Mouse (Mus musculus) limb, embryonic 15.5 days (tissue): ENCODE measurements around the gene Olfr536. TPM values are rescaled to one million over a fixed set of nuclear protein-coding genes. Genes with fewer than 3 reads are reported as not detected.
"Not testable (repeated sequence)": the region's sequence is repeated elsewhere in the genome, so short reads cannot be mapped to it uniquely, and the experiment has no call there.

ENCODE experiments used
- ATAC-seq: fragments of 200-750 bp; cut with Nextera tagmentation; 2 replicates; pipeline ENCODE4 v1.8.0; 2017; ENCODE audit warnings: low read depth, moderate TSS enrichment; ENCODE audit not compliant: insufficient number of reproducible peaks, low FRiP score, low TSS enrichment
- H3K27ac ChIP-seq: fragments of 300-500 bp; sonication (generic); 2 replicates; pipeline ENCODE4 v1.5.1; 2015; ENCODE audit warnings: moderate library complexity, mild to moderate bottlenecking, inconsistent platforms
- H3K27me3 ChIP-seq: fragments of 300-500 bp; sonication (generic); 2 replicates; pipeline ENCODE4 v1.6.1; 2015; ENCODE audit warnings: inconsistent platforms
- H3K36me3 ChIP-seq: fragments of 300-500 bp; sonication (generic); 2 replicates; pipeline ENCODE4 v1.6.1; 2015; ENCODE audit warnings: inconsistent platforms
- H3K4me1 ChIP-seq: fragments of 300-500 bp; sonication (generic); 2 replicates; pipeline ENCODE4 v1.6.1; 2015; ENCODE audit warnings: inconsistent platforms
- H3K4me2 ChIP-seq: fragments of 300-500 bp; sonication (generic); 2 replicates; pipeline ENCODE4 v1.6.1; 2015; ENCODE audit warnings: mild to moderate bottlenecking, inconsistent platforms
- H3K4me3 ChIP-seq: fragments of 300-500 bp; sonication (generic); 2 replicates; pipeline ENCODE4 v1.5.1; 2015; ENCODE audit warnings: mild to moderate bottlenecking, inconsistent platforms
- H3K9ac ChIP-seq: fragments of 300-500 bp; sonication (generic); 2 replicates; pipeline ENCODE4 v1.6.1; 2015; ENCODE audit warnings: inconsistent platforms
- H3K9me3 ChIP-seq: fragments of 300-500 bp; sonication (generic); 2 replicates; pipeline ENCODE4 v1.6.1; 2016; ENCODE audit warnings: inconsistent platforms
- WGBS: fragments of 180-500 bp; shearing (Covaris S2); methylation state at CpG from one replicate; pipeline ENCODE4 v1.1.7; 2015; 5-methylcytosine and 5-hydroxymethylcytosine counted together
- polyA plus RNA-seq: library from polyadenylated mRNA; unstranded; fragments of >200 nt; fragmentation: Nextera tagmentation; extraction: Ambion mirVana; gene quantifications from 2 replicates; pipeline ENCODE4 v1.2.1, GENCODE M21; 2015

Gene Olfr536
- polyA plus RNA-seq, result not detected in 2 replicates

DNA sequence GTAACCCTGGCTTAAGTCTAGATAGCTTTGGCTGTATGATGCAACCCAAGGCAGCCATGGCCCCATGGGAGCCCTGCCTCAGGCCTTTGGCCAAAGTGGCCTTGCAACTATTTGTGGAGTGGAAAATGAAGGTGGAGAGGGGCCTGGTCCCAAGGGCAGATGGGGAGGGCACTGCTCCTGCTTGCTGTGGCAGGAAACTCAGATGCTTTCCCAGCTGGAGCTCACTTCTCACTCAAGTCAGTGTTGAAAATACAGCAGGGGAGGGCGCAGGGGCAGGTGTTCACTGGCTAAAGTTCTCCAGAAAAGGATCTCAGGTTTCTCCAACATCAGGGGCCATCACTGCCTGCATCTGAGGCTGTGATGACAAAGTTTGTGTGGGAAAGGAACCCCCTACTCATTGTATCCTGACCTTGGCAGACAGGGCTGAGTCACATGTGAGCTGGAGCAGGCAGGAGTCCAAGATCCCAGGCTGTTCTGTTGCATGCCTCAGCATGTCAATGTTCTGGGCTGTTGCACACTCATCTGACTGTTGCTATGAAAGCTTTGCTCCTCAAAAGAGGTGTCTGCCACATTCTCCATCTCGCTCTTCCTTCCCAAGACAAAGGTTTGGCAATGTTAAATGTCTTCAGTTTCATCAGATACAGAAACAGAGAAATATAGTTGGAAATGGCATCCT is at the start of gene Olfr536:
TSS of gene Olfr536 (minus strand) at position 51 of the 676 bp plus-strand sequence.
- H3K36me3 ChIP-seq, H3K4me2 ChIP-seq, ATAC-seq, H3K9ac ChIP-seq, H3K4me3 ChIP-seq, H3K4me1 ChIP-seq, H3K27ac ChIP-seq, H3K9me3 ChIP-seq, H3K27me3 ChIP-seq: not testable (repeated sequence)
- WGBS, result 92% methylated on average over 2 of the region's 2 CpGs

- no peaks in the 10 kb centered on the region for H3K27me3 ChIP-seq
- WGBS, result 70% methylated on average over 2 of the region's 2 CpGs
Measured at GRCm38 (mm10) chr7:140539746-140540145, 32.5 kb upstream of the Olfr536 start.

DNA sequence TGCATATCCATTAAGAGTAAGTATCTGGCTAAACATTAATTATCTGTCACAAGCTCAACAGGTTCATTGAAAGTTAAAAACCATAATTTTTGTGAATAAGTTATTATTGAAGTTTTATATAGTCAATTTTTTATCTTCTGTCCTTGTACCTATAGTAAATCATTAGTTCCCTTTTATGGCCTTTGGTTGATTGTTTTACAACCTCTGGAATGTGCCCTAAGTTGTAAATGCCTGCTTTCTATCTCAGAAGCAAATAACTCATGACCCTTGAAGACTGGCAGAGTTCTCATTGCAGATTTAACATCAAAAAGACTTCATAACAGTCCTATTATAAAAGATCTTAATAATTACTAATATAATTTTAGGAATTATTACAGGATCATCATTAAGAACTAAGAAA is 12.5 kb downstream of the Olfr536 start:
- H3K36me3 ChIP-seq, result no peaks in the 10 kb centered on the region
- H3K4me1 ChIP-seq, result no peaks in the 10 kb centered on the region
- no peak for ATAC-seq
- no peaks in the 10 kb centered on the region for H3K27me3 ChIP-seq
- no peak overlapping the region for H3K9ac ChIP-seq
- H3K27ac ChIP-seq, result no peak overlapping the region
- no peak overlapping the region for H3K4me3 ChIP-seq
- no peak overlapping the region for H3K4me2 ChIP-seq
- H3K9me3 ChIP-seq, result no peaks in the 10 kb centered on the region

More at GRCm38 (mm10) chr7:140539746-140540145, 32.5 kb upstream of the Olfr536 start:
- no peak overlapping the region for H3K4me3 ChIP-seq
- H3K4me2 ChIP-seq, result no peak overlapping the region
- no peak overlapping the region for H3K27ac ChIP-seq
- ATAC-seq, result no peak
- H3K9me3 ChIP-seq, result no peaks in the 10 kb centered on the region
- H3K9ac ChIP-seq, result no peak overlapping the region
- H3K36me3 ChIP-seq, result no peaks in the 10 kb centered on the region
- H3K4me1 ChIP-seq, result no peaks in the 10 kb centered on the region

- Histone ChIP-seq H3K36me3 (no peaks in the 10 kb centered on the region), H3K4me3 (no peak overlapping the region), H3K9me3 (no peaks in the 10 kb centered on the region), H3K27ac (no peak overlapping the region), H3K4me2 (no peak overlapping the region), H3K27me3 (no peaks in the 10 kb centered on the region), H3K9ac (no peak overlapping the region), H3K4me1 (no peaks in the 10 kb centered on the region)
- no peak for ATAC-seq
- WGBS, result 11% methylated on average over 2 of the region's 2 CpGs
Measured at GRCm38 (mm10) chr7:140494231-140494630, 13.0 kb downstream of the Olfr536 start.

DNA sequence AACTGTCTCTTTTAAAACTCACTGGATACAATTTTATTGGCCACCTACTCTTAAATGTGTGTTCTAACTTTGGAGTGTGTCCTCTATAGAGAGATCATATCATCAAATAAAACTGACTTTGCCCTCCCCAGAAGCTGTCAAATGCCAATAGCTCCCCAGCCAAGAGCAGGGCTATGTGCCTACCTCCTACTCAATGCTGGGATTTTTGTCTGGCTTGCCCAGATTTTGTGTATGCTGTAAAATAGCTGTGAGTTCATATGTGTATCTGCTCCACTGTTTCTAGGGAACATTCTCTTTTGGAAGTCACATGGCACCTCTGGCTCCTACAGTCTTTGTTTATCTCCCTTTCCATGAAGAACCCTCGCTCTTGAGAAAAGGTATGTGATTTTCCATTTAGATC is 18.2 kb downstream of the Olfr536 start:
- Histone ChIP-seq H3K4me1 (no peaks in the 10 kb centered on the region), H3K4me2 (no peak overlapping the region), H3K9me3 (no peaks in the 10 kb centered on the region), H3K27me3 (no peaks in the 10 kb centered on the region), H3K27ac (no peak overlapping the region), H3K36me3 (no peaks in the 10 kb centered on the region), H3K9ac (no peak overlapping the region), H3K4me3 (no peak overlapping the region)
- no peak for ATAC-seq
- WGBS, result 97% methylated on average over 1 of the region's 1 CpGs

DNA sequence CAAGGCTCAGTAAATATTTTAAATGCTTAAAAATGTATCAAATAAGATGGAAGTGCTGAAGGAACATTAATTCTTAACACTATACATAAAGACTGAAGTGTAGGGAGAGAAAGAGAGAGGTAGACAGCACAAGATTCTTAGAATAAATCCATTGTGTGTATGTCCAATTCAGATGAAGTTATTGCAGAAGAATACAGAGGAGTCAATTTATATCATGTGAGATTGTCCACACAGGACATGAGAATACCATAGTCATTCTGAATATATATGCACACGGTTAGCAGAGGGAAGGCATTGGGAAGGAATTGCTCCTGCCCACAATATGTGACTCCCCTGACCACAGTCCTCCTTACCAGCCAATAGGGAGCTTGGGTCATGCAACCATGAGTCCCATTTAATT is 23.3 kb downstream of the Olfr536 start, which contains the start of gene Olfr535:
TSS of gene Olfr535 (plus strand) at position 301 of the 400 bp plus-strand sequence.
- Histone ChIP-seq H3K27me3 (no peaks in the 10 kb centered on the region), H3K27ac (no peak within 1 kb of the TSS), H3K9me3 (no peaks in the 10 kb centered on the region), H3K9ac (no peak within 1 kb of the TSS), H3K36me3 (no peaks in the 10 kb centered on the region), H3K4me1 (no peaks in the 10 kb centered on the region), H3K4me2 (no peak within 1 kb of the TSS), H3K4me3 (no peak within 1 kb of the TSS)
- 77% methylated on average over 1 of the region's 1 CpGs for WGBS
- ATAC-seq, result no peak

GRCm38 (mm10) chr7:140478733-140479132 is 28.5 kb downstream of the Olfr536 start:
- no peak for ATAC-seq
- Histone ChIP-seq H3K27me3 (no peaks in the 10 kb centered on the region), H3K27ac (no peak overlapping the region), H3K9me3 (no peaks in the 10 kb centered on the region), H3K4me3 (no peak overlapping the region), H3K36me3 (no peaks in the 10 kb centered on the region), H3K9ac (no peak overlapping the region), H3K4me1 (no peaks in the 10 kb centered on the region), H3K4me2 (no peak overlapping the region)
- 96% methylated on average over 1 of the region's 1 CpGs for WGBS

- Histone ChIP-seq H3K4me1 (no peaks in the 10 kb centered on the region), H3K27me3 (no peaks in the 10 kb centered on the region), H3K4me2 (no peak overlapping the region), H3K36me3 (no peaks in the 10 kb centered on the region), H3K4me3 (no peak overlapping the region), H3K9me3 (no peaks in the 10 kb centered on the region), H3K9ac (no peak overlapping the region), H3K27ac (no peak overlapping the region)
- no peak for ATAC-seq
- WGBS, result 68% methylated on average over 1 of the region's 1 CpGs
Measured at GRCm38 (mm10) chr7:140477886-140478285, 29.3 kb downstream of the Olfr536 start.

DNA sequence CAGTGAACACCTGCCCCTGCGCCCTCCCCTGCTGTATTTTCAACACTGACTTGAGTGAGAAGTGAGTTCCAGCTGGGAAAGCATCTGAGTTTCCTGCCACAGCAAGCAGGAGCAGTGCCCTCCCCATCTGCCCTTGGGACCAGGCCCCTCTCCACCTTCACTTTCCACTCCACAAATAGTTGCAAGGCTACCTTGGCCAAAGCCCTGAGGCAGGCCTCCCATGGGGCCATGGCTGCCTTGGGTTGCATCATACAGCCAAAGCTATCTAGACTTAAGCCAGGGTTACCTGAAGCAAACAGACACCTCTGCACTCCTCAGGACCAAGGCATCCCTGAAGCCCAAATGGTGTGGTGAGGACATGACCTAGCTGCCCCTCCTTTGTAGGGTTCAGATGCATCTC is 44.1 kb downstream of the Olfr536 start, which contains the start of gene Olfr533:
TSS of gene Olfr533 (plus strand) at position 301 of the 400 bp plus-strand sequence.
- H3K9me3 ChIP-seq, H3K27ac ChIP-seq, H3K4me3 ChIP-seq, H3K27me3 ChIP-seq, ATAC-seq, H3K9ac ChIP-seq, H3K36me3 ChIP-seq, H3K4me2 ChIP-seq, H3K4me1 ChIP-seq: not testable (repeated sequence)
- WGBS, result no CpG with 5 or more reads among the region's 1 CpGs

Other genes with a start within 250 kb of the Olfr536 start
- gene Olfr525, start 186.5 kb downstream of the Olfr536 start, polyA plus RNA-seq, result not detected in 2 replicates
- gene Olfr527, start 173.4 kb downstream of the Olfr536 start, polyA plus RNA-seq, result not detected in 2 replicates
- gene Olfr60, start 145.7 kb downstream of the Olfr536 start, polyA plus RNA-seq, result not detected in 2 replicates
- not detected in 2 replicates for gene Olfr530, start 131.1 kb downstream of the Olfr536 start, polyA plus RNA-seq
- gene Olfr531, start 104.5 kb downstream of the Olfr536 start, polyA plus RNA-seq, result not detected in 2 replicates
- not detected in 2 replicates for gene Olfr532, start 85.8 kb downstream of the Olfr536 start, polyA plus RNA-seq
- not detected in 2 replicates for gene Olfr533, start 44.0 kb downstream of the Olfr536 start, polyA plus RNA-seq
- not detected in 2 replicates for gene Olfr535, start 23.2 kb downstream of the Olfr536 start, polyA plus RNA-seq
- gene Olfr538, start 60.5 kb upstream of the Olfr536 start, polyA plus RNA-seq, result not detected in 2 replicates
- gene Olfr46, start 93.9 kb upstream of the Olfr536 start, polyA plus RNA-seq, result not detected in 2 replicates
- not detected in 2 replicates for gene Olfr61, start 121.6 kb upstream of the Olfr536 start, polyA plus RNA-seq
- gene Olfr53, start 139.1 kb upstream of the Olfr536 start, polyA plus RNA-seq, result not detected in 2 replicates
- gene Olfr539, start 152.5 kb upstream of the Olfr536 start, polyA plus RNA-seq, result 0.03 TPM in 1 of 2 replicates, not detected in the other
- not detected in 2 replicates for gene Olfr45, start 174.6 kb upstream of the Olfr536 start, polyA plus RNA-seq
- gene Olfr541, start 189.9 kb upstream of the Olfr536 start, polyA plus RNA-seq, result not detected in 2 replicates